Mouse (Mus musculus) right cerebral cortex, postnatal 36 days (tissue): ENCODE results near the gene Ccdc96.

ENCODE experiments used
- DNase-seq, 2 experiments: peaks; one replicate each; pipeline ENCODE4 v3.0.0; 2022; ENCODE audit warnings: low spot score in 2 of 2, mixed read lengths in 1 of 2

Gene Ccdc96

GRCm38 (mm10) chr5:36484171-36484990 lies at the start of gene Ccdc96, which contains the start of gene Tada2b:
Ccdc96 (plus strand) TSS chr5:36484588.
Tada2b (minus strand) TSS chr5:36484285.
- DNase-seq = peak; percentile 99

- DNase-seq = no peak
These were observed 47.5 kb upstream of the Ccdc96 start for GRCm38 (mm10) chr5:36436858-36437257.

- no peak for DNase-seq
These were observed 43.6 kb upstream of the Ccdc96 start for GRCm38 (mm10) chr5:36440741-36441140.

GRCm38 (mm10) chr5:36444611-36445010 lies 39.8 kb upstream of the Ccdc96 start:
- no peak for DNase-seq

- DNase-seq = no peak
These were observed 39.4 kb upstream of the Ccdc96 start for GRCm38 (mm10) chr5:36445028-36445427.

GRCm38 (mm10) chr5:36446166-36446890 lies 38.1 kb upstream of the Ccdc96 start:
- DNase-seq = no peak

- DNase-seq = no peak
These were observed 36.5 kb upstream of the Ccdc96 start for GRCm38 (mm10) chr5:36447872-36448271.

GRCm38 (mm10) chr5:36449710-36450358 lies 34.6 kb upstream of the Ccdc96 start:
- no peak for DNase-seq

- no peak for DNase-seq
These were observed 33.3 kb upstream of the Ccdc96 start for GRCm38 (mm10) chr5:36451119-36451518.

GRCm38 (mm10) chr5:36451872-36452389 lies 32.5 kb upstream of the Ccdc96 start:
- no peak for DNase-seq

GRCm38 (mm10) chr5:36452821-36453220 lies 31.6 kb upstream of the Ccdc96 start:
- DNase-seq = no peak

- DNase-seq = no peak
These were observed 26.7 kb upstream of the Ccdc96 start for GRCm38 (mm10) chr5:36457706-36458105.

GRCm38 (mm10) chr5:36458926-36459325 lies 25.5 kb upstream of the Ccdc96 start:
- no peak for DNase-seq

GRCm38 (mm10) chr5:36460712-36461111 lies 23.7 kb upstream of the Ccdc96 start:
- DNase-seq = no peak

- DNase-seq = no peak
These were observed 23.2 kb upstream of the Ccdc96 start for GRCm38 (mm10) chr5:36461231-36461630.

GRCm38 (mm10) chr5:36462810-36463209 lies 21.6 kb upstream of the Ccdc96 start:
- peak; percentile 35 to 54 for DNase-seq

- no peak for DNase-seq
These were observed 21.0 kb upstream of the Ccdc96 start for GRCm38 (mm10) chr5:36463391-36463790.

- peak; percentile 96 to 99 for DNase-seq
These were observed 19.4 kb upstream of the Ccdc96 start, which contains the start of gene Grpel1 for GRCm38 (mm10) chr5:36464709-36465661. Grpel1 (plus strand) TSS chr5:36464998.

- no peak for DNase-seq
These were observed 18.5 kb upstream of the Ccdc96 start for GRCm38 (mm10) chr5:36465889-36466288.

GRCm38 (mm10) chr5:36471206-36471605 lies 13.2 kb upstream of the Ccdc96 start:
- DNase-seq = no peak
